11 mouse cellular contexts compared by ENCODE assay signal in the genomic region with DNA sequence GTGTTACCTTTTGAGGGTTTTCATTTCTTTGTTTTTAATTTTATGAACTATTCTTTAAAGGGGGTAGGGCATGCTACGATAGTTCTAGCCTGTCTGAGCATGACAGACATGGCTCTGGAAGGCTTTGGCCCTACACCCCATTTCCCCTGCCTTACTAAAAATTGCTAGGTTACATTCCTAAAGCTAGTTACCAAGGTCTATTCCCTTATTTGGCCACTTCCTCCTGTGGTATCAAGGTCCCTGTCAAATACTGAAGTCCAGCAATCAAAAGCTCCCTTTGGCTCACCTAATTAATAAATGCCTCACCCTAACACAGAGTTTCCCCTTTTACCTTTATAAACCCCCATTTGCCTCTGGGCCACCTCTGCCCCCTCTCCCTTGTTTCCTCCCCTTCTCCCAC.
"Had no signal": no experiment of that assay in that cellular context is flagged by ENCODE, and none has a peak within 500 bp of the region (broad histone marks: within the 10 kb centered on the region; RNA-seq: fewer than 3 reads in every experiment).

No protein-coding gene starts in this region.

- H3K9me3 ChIP-seq: lung, embryonic 15.5 days; midbrain, embryonic 13.5 days; neural tube, embryonic 12.5 days had no signal

- DNase-seq: lung, postnatal 14 days; retina, postnatal 1 day; right cerebral cortex, postnatal 4 days; spleen, adult 18-20 months; thymus, adult 18-20 months; thymus, postnatal 14 days had no signal

- H3K27ac ChIP-seq: limb, embryonic 12.5 days; lung, embryonic 15.5 days; midbrain, embryonic 13.5 days; neural tube, embryonic 12.5 days had no signal

- H3K4me3 ChIP-seq: limb, embryonic 12.5 days; lung, embryonic 15.5 days; midbrain, embryonic 13.5 days; neural tube, embryonic 12.5 days had no signal

- H3K4me2 ChIP-seq: limb, embryonic 12.5 days; lung, embryonic 15.5 days; midbrain, embryonic 13.5 days; neural tube, embryonic 12.5 days had no signal

- ATAC-seq: intestine, embryonic 16.5 days; midbrain, embryonic 13.5 days had no signal

- H3K9ac ChIP-seq: limb, embryonic 12.5 days; lung, embryonic 15.5 days; midbrain, embryonic 13.5 days; neural tube, embryonic 12.5 days had no signal

- H3K36me3 ChIP-seq: limb, embryonic 12.5 days; lung, embryonic 15.5 days; midbrain, embryonic 13.5 days; neural tube, embryonic 12.5 days had no signal

- H3K27me3 ChIP-seq: midbrain, embryonic 13.5 days; neural tube, embryonic 12.5 days had no signal
